Mouse (Mus musculus): ENCODE results near the gene Hdac11.

The Hdac11 gene

GRCm38 (mm10) chr6:91139846-91140245 lies 16.6 kb upstream of the Hdac11 start:
- DNase-seq: peak; percentile 62 to 82

- DNase-seq: peak in 1 of 2 experiments; percentile 37
These were observed 11.4 kb upstream of the Hdac11 start for GRCm38 (mm10) chr6:91145056-91145455.

- no peak for DNase-seq
These were observed 10.9 kb upstream of the Hdac11 start for GRCm38 (mm10) chr6:91145572-91145971.

- DNase-seq: no peak
These were observed 9.9 kb upstream of the Hdac11 start for GRCm38 (mm10) chr6:91146443-91147151.

- no peak for DNase-seq
These were observed 9.2 kb upstream of the Hdac11 start for GRCm38 (mm10) chr6:91147152-91147770.

GRCm38 (mm10) chr6:91152892-91153548 lies 3.4 kb upstream of the Hdac11 start:
- DNase-seq: no peak

GRCm38 (mm10) chr6:91153549-91154064 lies 2.9 kb upstream of the Hdac11 start:
- DNase-seq: no peak

GRCm38 (mm10) chr6:91154685-91155084 lies 1.8 kb upstream of the Hdac11 start:
- DNase-seq: no peak

- DNase-seq: no peak
These were observed 1.2 kb upstream of the Hdac11 start for GRCm38 (mm10) chr6:91155286-91155685.

GRCm38 (mm10) chr6:91156062-91156461 lies 403 bp upstream of the Hdac11 start:
- DNase-seq: no peak

GRCm38 (mm10) chr6:91157237-91157570 lies 739 bp downstream of the Hdac11 start:
- no peak for DNase-seq

- DNase-seq: no peak
These were observed 2.6 kb downstream of the Hdac11 start for GRCm38 (mm10) chr6:91159047-91159446.

- DNase-seq: peak; percentile 80 to 84
These were observed 3.9 kb downstream of the Hdac11 start for GRCm38 (mm10) chr6:91160399-91160798.

- no peak for DNase-seq
These were observed 4.5 kb downstream of the Hdac11 start for GRCm38 (mm10) chr6:91160976-91161375.

- DNase-seq: no peak
These were observed 5.2 kb downstream of the Hdac11 start for GRCm38 (mm10) chr6:91161506-91162235.

- DNase-seq: no peak
These were observed 5.8 kb downstream of the Hdac11 start for GRCm38 (mm10) chr6:91162314-91162713.

- DNase-seq: no peak
These were observed 6.9 kb downstream of the Hdac11 start for GRCm38 (mm10) chr6:91163195-91163911.

- DNase-seq: no peak
These were observed 8.1 kb downstream of the Hdac11 start for GRCm38 (mm10) chr6:91164584-91164983.

GRCm38 (mm10) chr6:91165210-91165609 lies 8.7 kb downstream of the Hdac11 start:
- peak; percentile 40 to 76 for DNase-seq

- DNase-seq: no peak
These were observed 11.4 kb downstream of the Hdac11 start for GRCm38 (mm10) chr6:91167828-91168227.

GRCm38 (mm10) chr6:91169129-91169528 lies 12.7 kb downstream of the Hdac11 start:
- no peak for DNase-seq

- no peak for DNase-seq
These were observed 15.0 kb downstream of the Hdac11 start for GRCm38 (mm10) chr6:91171396-91171895.

All from kidney, adult 8-10 months (tissue).